Mouse (Mus musculus): ENCODE data around the gene Cacybp.

Gene Cacybp

DNA sequence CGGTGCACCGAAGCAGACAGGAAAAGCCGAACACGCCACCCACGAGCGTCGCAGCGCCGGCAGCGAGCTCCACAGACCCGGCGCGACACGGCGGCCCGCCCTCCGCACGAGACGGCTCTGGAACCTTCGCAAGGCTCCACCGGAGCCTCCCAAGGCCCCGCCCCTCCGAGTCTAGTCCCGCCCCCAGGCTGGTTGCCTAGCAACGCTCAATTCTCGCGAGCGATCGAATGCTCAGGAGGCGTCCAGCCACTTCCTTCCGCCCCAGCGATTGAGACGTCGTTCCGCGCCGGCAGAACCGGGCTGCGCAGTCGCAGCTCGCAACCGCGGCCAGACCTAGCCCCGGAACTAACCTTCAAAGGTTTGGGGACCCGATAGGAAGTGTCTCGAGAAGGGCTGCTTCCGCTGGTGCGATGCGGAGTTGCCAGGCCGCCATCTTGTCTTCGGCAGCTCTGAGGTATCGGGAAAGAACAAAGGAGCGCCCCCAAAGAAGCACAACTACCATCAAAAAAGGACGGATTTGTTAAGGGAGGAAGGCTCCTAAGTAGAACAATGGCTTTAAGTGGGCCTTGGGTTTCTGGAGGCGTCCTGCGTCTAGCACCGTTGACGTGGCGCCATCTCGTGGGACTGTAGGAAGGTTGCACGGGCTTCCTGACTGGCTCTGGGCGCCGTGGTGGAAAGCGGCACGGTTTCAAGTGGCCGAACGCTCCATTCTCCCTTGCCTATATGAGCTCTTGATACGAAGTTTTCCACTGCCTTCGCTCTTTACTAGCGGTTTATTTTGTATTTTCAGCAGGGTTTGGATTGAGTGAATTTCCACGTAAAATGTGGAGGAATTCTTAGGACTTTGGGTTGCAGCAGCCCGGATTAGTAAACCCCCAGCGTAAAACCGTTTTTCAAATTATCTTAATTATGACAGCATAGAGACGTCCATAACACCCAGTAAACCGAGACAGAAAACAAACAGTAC, at the start of gene Cacybp:
Gene Cacybp (minus strand): TSS at position 173 of the 967 bp plus-strand sequence.
- DNase-seq (ENCODE audit: low read depth, low spot score): peak; percentile 100

DNA sequence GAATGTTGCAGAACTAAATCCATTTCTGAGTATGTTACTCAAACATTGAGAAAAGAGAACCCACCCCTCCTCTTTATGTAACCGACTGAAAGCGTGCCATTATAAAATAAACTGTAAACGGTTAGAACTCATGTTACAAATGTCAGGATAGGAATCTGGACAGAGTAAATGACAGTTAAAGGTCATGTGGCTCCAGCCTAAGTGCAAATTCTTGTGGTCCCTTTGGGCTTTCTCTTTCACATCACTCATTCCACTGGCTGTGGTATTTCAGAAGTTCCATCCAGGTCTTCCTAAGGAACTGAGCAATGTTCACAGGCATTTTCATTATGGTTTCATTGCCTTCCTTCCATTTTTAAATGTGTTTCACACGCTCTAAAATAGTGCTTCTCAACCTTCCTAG, 49.7 kb upstream of the Cacybp start:
- no peak for DNase-seq (ENCODE audit: low read depth, low spot score)

DNA sequence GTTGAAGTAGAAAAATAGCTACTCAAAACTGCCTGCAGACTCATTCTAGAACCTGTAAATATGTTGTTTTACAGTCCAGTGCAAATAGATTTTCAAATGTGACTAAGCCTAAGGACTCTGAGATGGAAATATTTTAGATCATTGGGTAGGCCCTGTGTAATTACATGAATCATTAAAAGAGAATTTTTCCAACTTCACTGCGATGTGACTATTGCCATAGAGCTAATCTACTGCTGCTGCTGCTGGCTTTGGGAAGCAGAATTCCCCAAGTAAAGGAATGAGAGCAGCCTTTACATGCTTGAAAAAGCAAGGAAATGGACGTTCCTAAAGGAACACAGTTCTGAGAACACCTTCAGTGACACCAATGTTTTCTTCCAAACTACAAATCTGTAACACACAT, 49.2 kb upstream of the Cacybp start:
- DNase-seq (ENCODE audit: low read depth, low spot score): no peak

DNA sequence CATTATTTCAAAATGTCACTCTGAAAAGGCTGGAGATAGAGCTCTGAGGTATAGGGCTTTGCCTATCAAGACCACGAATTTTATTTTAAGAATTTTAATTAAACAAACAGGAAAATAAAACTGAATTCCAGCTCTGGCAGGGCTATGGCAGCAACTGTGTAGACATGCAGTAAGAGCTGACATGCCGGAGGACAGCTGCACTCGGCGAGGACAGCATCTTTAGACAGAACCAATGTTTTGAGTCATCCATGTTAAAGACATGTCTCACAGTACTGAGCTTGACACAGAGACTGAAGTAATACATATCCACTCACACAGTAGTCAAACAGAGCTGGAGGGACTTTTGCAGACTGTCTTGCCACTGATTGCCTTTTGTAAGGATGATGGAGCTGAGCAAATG, 47.9 kb upstream of the Cacybp start:
- DNase-seq (ENCODE audit: low read depth, low spot score): no peak

DNA sequence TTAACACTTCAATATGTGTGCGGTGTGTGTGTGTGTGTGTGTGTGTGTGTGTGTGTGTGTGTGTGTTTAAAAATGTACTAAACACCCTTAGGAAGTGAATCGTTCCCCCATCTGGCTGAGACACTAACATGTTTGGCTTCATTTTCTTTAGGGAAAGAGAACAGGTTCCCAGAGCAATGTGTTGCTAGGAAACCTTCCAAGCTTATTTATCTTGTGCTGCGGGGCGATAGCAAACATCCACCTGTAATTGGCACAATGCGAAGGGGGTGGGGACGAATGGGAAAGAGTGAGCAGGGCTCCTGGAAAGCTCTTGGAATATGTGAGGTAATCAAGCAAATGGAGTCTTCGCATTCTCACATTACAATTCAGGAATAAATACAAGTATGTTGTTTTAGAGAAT, 47.2 kb upstream of the Cacybp start:
- no peak for DNase-seq (ENCODE audit: low read depth, low spot score)

DNA sequence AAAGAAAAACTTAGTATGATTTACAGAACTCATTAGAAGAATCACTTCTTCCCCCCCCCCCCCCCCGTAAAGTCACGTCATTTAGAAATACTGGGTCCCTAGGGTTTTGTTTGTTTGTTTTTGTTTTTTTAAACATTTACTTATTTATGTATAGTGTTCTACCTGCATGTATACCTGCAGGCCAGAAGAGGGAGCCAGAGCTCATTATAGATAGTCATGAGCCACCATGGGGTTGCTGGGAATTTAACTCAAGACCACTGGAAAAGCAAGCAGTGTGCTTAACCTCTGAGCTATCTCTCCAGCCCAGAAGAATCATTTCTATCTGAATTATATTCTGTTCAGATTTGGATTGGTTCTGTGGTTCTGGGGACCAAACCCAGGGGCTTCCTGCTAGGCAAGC, 40.4 kb upstream of the Cacybp start:
- DNase-seq (ENCODE audit: low read depth, low spot score): no peak

DNA sequence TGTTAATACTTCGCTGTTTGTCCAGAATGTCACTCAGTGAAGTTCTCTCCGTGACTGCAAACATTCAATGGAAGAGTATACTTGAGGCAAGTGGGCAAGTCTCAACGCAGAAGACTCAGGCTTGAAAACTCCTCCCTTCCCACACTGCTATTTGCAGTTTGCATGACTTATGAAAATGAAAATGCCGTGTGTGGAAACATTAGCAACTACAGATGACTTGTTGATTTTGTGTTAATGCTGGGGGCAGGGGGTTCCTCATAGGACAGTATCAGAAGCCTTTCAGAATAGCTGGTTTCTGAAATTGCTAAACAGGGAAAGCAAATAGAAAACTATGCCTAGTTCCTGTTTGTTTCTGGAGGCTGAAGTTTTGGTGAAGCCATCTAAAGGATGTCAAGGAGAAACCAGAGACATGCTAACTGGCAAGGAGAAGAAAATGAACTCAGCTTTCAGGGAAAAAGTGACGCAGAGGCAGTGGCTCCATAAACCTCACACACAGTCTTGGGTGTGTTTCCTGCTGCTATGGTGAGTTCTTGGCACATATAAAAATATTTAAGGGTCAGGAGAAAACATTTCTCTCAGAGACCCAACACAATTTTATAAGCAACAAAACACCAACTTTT, 38.8 kb upstream of the Cacybp start:
- no peak for DNase-seq (ENCODE audit: low read depth, low spot score)

DNA sequence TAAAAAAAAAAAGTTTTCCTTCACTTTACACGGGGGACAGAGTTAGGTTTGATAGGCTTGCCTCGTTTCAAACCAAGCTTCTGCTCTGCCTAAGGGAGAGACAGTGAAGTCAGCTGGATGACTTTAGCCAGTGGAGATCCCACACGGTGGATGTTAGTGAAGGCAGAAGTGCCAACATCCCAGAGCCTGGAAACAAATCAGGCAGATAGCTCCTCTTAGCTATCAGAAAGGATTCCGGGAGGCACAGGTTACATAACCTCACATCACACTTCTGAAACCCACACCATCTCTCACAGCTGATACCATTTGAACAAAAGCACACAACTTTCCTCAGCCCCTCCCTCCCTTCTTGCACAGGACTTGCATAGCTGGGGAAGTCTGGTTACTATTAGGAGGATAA, 38.1 kb upstream of the Cacybp start:
- DNase-seq (ENCODE audit: low read depth, low spot score): no peak

DNA sequence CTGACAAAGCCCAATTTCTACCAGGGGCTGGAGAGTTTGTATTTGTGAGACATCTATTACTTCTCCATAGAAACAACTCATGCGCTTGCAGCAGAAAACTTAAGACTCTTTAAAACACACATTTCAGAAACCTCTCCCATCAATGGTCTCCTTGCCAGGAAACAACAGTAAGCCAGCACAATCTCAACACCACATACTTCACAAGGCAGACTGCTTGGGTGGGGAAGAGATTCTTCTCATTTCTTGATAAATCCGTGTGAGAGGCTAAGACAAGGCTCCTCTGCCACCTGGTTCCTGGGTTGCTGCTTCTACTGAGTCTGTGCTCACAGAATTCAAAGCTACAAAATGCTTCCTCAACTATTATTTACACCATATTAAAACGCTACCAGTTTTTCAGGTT, 37.1 kb upstream of the Cacybp start:
- DNase-seq (ENCODE audit: low read depth, low spot score): no peak

DNA sequence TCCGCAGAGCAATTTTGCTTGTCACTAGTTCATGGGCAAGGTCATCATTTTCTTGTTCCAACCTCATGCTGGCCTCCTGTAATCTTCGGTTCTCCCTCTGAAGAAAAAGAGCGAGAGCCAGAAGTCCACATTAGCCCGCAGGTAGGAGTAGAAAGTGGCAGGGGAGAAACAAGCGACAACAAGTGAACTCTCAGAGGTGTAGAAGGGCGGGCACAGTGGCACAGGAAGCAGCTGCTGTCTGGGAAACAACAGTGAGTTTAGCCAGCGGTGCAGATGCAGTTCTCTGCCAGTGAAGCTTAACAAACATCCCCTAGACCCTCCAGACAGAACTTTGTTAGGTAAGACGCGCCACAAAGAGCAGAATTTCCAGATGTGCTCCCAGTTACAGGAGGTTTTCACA, 34.8 kb upstream of the Cacybp start:
- DNase-seq (ENCODE audit: low read depth, low spot score): peak; percentile 55

DNA sequence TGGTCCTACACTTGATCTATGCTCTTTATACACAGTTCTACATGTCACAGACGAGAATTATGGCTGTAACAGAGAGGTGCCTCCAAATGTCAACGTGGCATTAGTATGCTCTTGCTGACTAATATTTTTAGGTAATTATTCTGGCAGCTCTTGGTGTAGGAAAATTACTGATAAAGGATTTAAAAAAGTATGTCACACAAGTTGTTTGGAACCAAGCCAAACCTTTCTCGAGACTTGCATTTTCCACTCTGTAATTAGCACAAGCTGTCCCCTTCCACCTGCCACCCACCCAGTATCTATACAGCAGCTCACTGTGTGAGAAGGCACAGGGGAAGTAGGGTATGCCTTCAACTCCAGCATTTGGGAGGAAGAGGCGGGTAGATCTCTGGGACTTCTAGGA, 34.2 kb upstream of the Cacybp start:
- DNase-seq (ENCODE audit: low read depth, low spot score): peak; percentile 72

DNA sequence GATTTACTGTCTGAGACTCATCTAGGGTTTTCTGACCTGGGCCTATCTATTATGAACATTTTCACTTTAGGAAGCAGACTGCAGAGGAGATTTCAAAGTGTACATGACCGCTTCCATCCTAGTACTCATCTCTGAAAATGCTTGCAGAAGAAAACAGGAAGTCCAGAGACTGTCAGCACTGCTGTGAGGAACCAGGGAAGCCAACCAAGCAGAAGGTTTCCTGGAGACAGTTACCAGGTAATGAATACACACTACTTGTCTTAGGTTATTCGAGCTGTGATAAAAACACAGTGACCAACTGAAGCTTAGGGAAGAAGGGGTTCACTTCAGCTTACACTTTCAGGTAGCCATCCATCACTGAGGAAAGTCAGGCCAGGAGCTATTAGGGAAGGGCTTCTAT, 33.3 kb upstream of the Cacybp start:
- peak; percentile 59 for DNase-seq (ENCODE audit: low read depth, low spot score)

DNA sequence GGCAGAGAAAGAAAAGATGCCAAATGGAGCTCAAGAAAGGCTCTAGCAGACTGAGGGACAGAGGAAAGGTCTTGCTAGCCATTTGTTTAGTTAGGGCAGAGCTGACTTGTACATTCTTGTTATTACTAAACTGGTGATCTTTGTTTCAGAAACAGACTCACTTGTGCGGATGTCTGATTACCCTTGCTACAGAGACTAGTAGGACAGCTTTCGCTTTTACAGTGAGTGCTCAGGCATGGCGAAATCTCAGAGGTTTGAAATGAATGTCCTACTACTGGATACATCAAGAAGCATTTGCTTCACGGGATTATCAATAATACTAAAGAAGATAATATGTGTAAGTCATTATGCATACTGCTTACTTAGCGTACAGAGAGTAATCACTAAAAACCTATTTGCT, 32.0 kb upstream of the Cacybp start:
- DNase-seq (ENCODE audit: low read depth, low spot score): peak; percentile 42

DNA sequence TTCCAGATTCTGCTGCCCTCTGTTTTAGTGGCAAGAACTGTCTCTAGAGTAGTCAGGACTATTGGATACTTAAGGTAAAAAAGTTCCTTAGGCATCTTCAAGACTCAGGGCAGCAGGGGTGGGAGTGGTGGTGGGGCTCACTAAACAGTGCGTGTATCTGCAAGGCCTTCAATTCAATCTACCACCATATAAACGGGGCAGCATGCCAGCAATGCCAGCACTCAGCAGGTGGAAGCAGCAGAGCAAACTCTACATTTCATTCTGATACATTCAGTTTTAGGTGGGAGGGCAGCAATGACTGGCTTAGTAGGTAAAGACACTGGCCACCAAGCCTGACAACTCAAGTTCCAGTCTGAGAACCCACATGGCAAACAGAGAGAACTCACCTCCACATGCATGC, 27.4 kb upstream of the Cacybp start:
- DNase-seq (ENCODE audit: low read depth, low spot score): no peak

DNA sequence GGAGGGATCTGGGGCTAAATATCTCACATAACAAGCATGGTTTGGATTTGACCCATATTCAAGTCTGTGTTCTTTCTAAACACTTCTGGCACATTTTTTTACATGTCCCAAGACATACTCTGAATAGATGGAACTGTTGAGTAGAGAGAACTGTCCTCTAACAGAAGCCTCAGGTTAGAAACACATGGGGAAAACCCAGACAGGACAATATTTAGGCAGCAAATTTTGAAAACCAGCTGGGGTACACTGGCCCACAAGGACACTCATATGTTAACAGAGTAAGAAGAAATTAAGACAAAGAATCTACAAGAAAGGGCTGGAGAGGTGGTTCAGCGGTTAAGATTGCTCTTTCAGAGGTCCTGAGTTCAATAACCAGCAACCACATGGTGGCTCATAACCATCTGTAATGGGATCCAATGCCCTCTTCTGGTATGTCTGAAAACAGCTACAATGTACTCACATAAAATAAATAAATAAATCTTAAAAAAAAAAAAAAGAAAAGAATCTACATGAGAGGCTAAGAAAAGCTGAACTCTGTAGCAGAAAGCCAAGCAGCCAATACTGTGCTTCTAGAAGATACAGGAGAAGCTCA, 26.3 kb upstream of the Cacybp start:
- no peak for DNase-seq (ENCODE audit: low read depth, low spot score)

DNA sequence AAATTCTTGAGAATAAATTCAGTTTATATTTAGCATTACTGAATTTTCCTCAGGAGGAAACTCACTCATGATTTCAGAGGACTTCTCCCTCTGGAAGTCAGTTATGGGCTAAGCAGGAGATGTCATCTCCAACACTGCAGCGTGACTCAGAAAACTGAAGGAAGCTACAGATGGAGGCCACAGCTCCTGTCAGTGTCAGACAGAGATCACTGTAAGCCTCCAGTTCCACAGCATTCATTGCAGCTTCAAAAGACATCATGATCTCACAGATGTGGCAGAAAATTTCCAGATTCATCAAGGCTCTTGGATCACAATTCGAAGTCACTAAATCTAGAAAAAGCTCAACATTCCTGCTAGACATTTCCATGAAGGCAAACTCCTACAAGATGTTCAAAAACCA, 25.3 kb upstream of the Cacybp start:
- no peak for DNase-seq (ENCODE audit: low read depth, low spot score)

DNA sequence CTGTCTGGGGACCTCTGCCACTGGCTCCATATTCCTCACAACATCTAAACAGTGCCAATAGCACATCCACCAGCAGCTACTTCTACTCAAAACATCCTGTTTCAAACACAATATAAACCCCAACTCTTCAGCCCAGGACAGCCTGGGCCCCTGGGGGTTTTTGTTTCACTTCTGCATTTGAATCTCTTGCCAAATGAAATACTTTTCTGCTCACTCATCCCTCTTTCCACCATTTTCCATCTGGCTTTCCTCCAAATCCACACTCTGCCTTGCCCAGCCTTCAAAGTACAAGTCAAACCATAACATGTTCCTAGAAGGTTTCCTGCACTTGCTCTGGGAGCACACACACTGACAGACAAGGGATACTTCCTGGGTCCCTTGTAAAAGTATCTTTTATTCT, 21.2 kb upstream of the Cacybp start:
- DNase-seq (ENCODE audit: low read depth, low spot score): no peak

DNA sequence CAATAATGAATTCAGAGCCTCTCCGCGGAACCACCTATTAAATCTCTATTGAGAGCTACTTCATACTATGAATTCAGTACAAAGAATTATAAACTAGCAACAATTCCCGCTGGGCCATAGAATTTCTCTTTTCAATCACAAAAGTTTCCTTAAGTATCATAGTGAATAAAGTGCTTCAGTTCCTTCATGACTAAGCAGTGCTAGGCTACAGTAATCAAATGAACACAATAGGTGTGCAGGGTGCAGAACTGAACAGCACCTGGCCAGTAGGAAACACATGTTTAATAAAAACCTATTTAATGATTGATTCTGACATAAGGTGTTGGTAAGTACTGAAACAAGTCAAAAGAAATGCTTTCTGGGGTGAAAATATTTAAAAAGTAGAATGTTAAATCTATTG, 19.4 kb upstream of the Cacybp start:
- no peak for DNase-seq (ENCODE audit: low read depth, low spot score)

DNA sequence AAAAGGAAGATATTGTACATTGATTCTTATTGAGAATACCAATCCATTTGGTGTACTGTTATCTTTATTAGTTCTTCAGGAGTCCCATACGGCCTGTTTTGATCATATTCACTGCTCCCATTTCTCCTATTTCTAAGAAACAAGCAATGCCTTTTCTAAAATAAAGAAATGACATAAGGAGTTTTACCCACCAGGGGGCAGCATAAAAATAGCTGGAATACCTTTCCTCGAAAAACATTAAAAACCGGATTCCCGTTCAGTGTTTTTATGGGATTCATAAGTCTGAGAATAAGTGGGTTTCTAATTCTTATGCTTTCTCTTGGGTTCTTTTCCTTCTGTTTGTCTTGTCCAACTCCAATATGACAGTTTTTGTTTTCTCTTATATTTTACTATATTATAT, 18.3 kb upstream of the Cacybp start:
- peak; percentile 14 for DNase-seq (ENCODE audit: low read depth, low spot score)

DNA sequence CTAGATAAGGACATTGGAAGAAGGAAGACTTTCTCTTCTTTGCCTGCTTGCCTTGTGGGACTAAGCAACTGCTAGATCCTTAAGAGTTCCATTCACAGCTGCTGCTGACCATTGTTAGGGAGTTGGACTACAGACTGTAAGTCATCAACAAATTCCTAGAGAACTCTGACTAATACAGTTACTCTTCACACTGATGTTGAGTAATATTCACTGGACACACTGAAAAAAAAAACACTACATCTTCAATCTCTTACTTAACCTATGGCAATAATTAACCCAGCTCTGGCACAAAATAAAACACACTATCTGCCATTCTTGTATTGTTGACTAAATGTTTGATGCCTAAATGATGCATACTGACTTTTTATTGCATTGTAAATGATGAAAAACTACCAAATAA, 15.2 kb upstream of the Cacybp start:
- no peak for DNase-seq (ENCODE audit: low read depth, low spot score)

DNA sequence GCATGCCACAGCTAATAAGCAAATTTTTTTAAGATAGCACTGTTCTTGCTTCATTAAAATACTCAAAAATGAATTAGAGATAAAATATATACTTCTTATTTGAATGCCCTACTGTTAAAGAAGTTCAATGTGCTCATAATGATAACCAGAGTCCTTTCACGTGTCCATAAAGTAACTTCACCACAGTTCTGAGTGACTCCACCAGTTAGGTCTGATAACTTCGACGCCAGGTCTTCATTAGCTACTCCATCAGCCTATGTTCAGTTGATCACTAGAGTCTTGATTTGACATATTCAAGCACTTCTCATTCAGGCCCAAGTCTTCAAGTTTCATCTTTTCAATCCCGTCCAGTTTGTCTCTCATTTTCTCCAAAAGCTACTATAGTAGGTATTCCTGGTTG, 14.5 kb upstream of the Cacybp start:
- no peak for DNase-seq (ENCODE audit: low read depth, low spot score)

DNA sequence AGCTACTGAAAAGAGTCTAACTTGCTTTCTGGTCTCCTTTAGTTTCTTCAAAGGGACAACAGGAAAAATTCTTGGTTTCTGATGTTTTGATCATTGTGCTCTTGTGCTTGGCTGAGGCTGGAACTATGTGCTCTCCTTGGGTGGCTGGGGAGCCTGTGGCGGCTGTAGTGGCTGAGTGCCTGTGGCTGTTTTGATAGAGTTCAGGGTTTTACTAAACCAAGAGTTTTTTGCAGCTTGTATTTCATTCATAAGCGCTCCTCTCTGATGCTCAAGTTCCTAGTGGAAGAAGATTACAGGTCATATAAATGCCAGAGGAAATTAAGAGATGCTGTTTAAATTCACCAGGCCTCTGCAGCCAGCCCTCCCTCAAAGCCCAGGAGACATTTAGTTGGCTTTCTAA, 11.4 kb upstream of the Cacybp start:
- DNase-seq (ENCODE audit: low read depth, low spot score): no peak

DNA sequence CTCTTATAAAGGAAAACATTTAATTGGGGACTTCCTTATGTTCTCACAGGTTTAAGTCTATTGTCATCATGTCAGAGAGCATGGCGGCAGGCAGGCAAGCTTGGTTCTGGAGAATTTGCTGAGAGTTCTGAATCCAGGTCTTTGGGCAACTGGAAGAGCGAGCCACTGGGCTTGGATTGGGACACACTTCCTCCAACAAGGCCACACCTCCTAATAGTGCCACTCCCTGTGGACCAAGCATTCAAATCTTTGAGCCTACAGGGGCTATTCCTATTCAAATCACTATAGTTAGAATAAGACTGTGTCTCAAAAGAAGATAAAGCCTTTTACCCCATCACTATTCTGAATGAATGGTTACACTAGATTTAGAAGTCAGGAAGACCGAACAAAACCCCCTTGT, 5.2 kb upstream of the Cacybp start:
- no peak for DNase-seq (ENCODE audit: low read depth, low spot score)
